Mouse (Mus musculus): Measurements from ENCODE around the gene D630039A03Rik.
A peak's percentile ranks its signal among the peaks of the same experiment; 100 is the strongest.

The D630039A03Rik gene

DNA sequence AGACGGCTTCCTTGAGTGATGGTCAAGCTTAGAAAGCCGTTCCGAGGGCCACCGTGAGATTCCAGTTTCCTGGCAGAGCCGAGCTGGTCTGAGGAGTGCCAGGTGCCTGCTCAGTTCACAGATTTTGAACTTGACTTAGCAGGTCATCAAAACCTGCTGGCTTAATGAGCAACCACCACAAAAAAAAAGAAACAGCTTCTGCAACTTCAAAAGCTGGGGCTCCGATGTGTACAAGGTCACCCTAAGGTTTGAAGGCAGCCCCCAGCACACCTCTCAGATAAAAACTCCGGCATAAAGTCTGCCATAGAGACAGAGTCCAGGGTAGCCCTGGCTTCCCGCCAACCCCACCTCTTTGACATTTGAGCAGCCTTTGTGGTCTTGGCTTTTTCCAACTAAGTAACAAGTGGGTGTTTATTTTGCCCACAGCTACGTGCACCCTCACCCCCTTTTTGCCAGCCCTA, at the start of gene D630039A03Rik:
Gene D630039A03Rik, minus strand, starts transcription at position 97 of the 461 bp plus-strand sequence.
- DNase-seq: peak; percentile 71 to 78

DNA sequence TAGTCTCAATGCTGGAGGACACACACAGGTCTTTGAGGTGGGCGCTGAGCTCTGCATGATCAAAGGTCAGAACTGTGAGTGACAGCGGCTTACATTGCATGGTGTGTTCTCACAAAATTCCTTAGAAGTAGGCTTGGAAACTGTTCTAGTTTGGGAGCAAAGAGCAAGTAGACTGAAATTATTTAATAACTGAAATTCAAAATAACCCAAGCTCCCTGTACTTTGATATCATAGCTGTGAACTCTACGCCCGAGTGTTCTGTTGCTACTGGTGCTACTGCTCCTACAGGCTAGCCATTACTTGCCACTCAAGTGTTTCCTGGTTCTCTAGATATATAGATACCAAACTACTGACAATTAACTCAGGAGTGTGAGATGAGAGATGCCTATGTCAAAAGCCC, 49.4 kb upstream of the D630039A03Rik start:
- DNase-seq: no peak

GRCm38 (mm10) chr4:57964143-57964542, 48.0 kb upstream of the D630039A03Rik start:
- no peak for DNase-seq

DNA sequence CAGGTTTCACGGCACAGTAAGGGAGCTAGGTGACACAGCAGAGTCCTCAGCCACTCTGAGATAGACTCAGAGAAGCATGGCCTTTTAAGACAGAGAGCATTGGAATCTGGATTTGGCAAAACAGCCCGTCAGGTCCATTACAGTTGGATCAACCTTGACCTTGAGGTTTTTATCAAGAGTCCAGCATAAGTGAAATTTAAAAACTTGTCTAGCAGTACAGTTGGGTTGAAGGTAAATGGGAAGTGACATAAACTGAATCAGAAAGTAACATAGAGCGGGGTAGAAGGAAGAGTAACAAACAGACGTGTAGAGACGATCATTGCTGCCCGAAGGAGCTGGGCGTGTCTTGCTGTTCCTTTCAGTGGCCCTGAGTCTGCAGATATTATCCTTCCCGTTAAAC, 43.0 kb upstream of the D630039A03Rik start:
- no peak for DNase-seq

- no peak for DNase-seq
Observed at GRCm38 (mm10) chr4:57958098-57958497, 42.0 kb upstream of the D630039A03Rik start.

GRCm38 (mm10) chr4:57957200-57958085, 41.3 kb upstream of the D630039A03Rik start:
- no peak for DNase-seq

GRCm38 (mm10) chr4:57956029-57956960, 40.2 kb upstream of the D630039A03Rik start, which contains the start of gene Txn1:
Gene Txn1, minus strand, starts transcription at chr4:57956411.
- peak; percentile 98 to 99 for DNase-seq

DNA sequence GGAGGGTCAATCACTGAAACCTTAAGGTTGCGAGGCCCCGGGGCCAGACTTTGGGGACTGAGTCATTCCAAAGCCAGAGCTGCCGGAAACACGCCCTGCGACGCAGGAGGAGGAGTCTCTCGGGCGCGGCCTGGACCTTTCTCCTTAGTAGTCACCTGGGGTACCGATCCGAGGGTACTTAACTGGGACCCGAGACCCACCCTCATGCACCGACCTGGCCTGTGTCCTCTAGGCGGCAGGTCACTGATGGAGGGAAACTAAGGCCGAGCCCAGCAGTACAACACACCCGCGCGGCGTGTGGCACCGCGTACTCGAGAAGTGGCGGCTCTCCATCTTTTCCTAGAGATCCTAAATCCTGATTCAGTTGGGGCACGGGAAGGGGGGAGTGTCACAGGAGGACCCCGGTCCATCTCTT, 39.5 kb upstream of the D630039A03Rik start:
- peak; percentile 74 to 83 for DNase-seq

DNA sequence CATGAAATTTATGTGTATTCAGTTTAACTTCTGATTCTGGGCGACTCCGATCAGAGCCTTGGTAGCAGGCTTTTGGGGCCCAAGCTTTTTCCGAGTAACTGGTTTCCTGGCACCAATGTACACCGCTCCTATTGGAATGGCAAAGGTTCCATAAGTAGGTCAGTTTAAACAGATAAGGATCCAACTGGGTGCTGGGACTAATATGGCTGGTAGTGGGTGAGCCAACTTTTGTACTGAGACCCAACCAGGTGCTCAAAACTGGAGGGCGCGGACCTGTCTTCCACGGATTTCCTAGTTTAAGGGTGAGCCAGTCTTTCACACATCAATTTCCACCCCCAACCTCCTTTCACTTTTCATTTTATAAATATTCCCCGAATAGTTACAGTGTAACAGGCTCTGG, 38.9 kb upstream of the D630039A03Rik start:
- DNase-seq: no peak

GRCm38 (mm10) chr4:57954580-57954979, 38.5 kb upstream of the D630039A03Rik start:
- no peak for DNase-seq

- peak; percentile 12 to 29 for DNase-seq
Observed at GRCm38 (mm10) chr4:57953796-57954195, 37.7 kb upstream of the D630039A03Rik start.

DNA sequence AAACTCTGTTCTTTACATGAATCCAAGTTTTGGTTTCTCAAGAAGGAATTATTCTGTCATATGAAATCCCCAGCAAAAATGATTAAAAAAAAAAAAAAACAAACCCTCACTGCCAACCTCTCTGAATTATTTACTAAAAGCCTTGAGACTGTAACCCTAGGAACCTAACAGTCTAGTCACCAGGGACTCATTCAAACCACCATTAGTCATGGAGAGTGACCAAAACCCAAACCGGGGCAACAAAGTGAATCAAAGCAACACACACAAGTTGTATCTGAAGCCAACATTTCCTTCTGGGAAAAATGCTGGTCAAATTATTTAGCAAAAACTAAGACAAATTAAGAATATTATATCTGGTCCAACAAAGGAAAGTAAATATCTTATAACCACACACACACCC, 36.8 kb upstream of the D630039A03Rik start:
- no peak for DNase-seq

DNA sequence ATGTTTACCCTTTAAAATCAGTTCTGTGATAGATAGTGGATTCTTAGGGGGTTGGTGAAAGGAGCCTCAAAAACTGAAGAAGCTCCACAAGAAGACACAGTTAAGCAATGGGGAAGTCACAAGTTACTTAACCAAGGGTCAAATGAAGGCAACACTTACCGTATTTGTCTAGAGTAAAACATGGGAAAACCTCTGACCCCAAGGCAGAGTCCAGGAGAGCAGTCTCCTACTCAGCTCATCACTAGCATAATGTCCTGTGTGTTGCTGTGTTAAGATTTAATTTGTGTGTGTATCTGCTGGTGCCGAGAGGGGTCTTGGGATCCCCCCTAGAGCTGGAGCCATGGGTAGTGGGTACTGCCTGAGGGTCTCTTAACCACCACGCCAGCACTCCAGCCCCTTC, 36.3 kb upstream of the D630039A03Rik start:
- no peak for DNase-seq

- DNase-seq: peak; percentile 15 to 50
Observed at GRCm38 (mm10) chr4:57949866-57950265, 33.8 kb upstream of the D630039A03Rik start.

DNA sequence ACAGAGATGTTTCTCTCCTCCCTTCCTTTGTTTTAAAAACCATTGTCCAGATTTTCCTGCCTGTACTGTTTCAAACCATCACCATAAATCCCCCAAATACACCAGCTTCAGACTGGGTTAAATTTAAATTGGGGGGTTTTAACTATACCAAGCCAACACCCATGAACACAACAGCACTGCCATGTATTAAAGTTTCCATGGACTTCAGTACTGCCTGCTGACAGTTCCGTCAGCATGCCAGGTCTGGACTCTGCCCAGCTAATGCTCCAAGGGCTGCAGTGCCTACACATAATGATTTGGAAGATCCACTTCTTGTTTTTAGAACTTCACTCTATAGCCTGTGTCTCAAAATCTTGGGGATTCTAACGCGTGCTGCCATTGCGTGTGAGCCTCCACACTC, 31.4 kb upstream of the D630039A03Rik start:
- no peak for DNase-seq

DNA sequence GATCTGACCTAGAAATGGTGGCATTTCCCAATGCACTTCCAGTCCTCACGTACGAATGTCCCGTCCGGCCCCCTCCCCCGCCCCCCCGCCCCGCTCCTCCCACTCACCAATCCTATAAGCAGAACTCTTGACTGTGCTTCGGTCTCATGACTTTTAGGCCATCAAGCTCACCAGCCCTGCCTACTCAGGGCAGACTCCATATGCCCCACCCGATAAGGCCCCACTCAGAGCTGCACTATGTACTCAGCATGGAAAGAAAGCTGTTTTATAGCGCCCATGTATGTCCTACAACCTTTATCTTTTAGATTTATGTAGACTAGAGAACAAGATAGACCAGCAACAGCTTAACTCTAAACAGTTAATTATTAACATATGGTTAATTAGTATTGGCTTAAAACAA, 30.9 kb upstream of the D630039A03Rik start:
- no peak for DNase-seq

DNA sequence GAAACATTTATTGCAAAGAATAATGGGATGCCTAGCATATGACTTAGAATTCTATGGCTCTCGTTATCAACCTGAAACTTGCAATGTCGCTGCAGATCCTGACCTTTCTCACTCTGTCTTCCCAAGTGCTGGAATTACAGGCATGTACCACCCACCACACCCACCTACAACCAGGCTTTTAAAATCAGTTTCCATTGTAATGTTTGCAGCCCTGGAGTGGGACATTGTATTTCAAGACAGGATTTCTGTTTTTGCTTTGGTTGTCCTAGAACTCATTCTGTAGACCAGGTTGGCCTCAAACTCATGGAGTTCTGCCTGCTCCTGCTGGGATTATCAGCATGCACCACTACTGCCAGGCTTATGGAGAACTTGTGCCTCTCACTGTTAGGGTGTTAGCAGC, 26.8 kb upstream of the D630039A03Rik start:
- DNase-seq: no peak

DNA sequence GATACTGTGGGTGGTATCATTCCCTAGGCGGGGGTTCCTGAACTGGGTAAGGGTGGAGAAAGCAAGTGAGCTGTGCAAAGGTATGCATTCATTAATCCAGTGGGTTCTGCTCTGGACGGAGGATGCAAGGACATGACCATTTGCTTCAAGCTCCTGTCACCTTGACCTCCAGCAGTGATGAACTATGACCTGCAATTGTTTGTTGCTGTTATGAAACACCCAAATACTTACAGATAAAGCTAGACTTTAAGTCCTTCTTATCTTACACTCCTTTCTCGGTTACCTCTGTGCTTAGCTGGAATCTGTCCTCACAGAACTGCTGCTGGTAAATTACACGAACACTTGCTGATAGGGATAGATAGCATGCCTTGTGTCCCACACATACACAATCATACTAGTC, 24.5 kb upstream of the D630039A03Rik start:
- DNase-seq: no peak

- no peak for DNase-seq
Observed at GRCm38 (mm10) chr4:57937292-57937691, 21.2 kb upstream of the D630039A03Rik start.

- DNase-seq: no peak
Observed at GRCm38 (mm10) chr4:57934181-57934580, 18.1 kb upstream of the D630039A03Rik start.

- DNase-seq: no peak
Observed at GRCm38 (mm10) chr4:57930559-57931170, 14.6 kb upstream of the D630039A03Rik start.

DNA sequence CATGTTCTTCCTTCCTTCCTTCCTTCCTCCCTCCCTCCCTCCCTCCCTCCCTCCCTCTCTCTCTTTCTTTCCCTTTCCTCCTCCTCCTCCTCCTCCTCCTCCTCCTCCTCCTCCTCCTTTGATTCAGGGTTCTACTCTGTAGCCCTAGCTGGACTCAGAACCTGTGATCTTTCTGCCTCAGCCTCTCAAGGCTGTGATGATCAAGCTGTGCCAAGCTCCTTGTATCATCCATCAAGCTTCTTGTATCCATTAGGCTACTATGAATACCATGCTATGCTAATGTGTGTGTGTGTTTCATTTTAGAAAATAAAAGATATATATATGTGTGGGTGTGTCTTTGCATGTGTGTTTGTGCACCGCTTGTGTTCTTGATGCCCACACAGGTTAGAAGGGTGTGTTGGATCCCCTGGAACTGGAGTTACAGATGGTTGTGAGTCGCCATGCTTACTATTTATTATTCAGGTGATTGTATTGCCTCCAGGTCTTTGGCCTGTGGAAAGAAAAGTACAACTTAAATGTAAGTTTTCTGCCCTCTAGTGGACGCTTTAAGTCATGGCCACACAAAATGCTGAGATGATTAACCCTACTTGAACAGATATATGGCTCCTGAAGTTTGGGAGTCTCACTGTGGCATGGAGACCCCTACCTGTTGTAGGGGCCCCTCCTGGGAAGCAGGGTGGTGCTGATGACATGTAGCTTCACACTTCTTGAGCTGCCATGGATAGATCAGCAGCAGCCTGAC, 11.5 kb upstream of the D630039A03Rik start:
- peak; percentile 21 to 40 for DNase-seq
